Mouse (Mus musculus) gastrocnemius, adult 8-10 months (tissue): ENCODE measurements around the gene Pepd. TPM values are rescaled to one million over a fixed set of nuclear protein-coding genes. Genes with fewer than 3 reads are reported as not detected.

Source experiments
- DNase-seq, 2 experiments: peaks; one replicate each; pipeline ENCODE4 v3.0.0; 2022; ENCODE audit warnings: low spot score in 2 of 2
- total RNA-seq, 4 experiments: library from RNA; stranded (reverse); gene quantifications; 2 replicates each; pipeline ENCODE4 v1.2.4; 2022

Gene Pepd
- total RNA-seq, 4 experiments from 2014 or later, result 27.4 to 31.8 (median 29.4) TPM

GRCm38 (mm10) chr7:35026276-35026630, 114.1 kb downstream of the Pepd start:
- DNase-seq, result no peak

- DNase-seq, result no peak
Measured at GRCm38 (mm10) chr7:35026838-35027291, 114.7 kb downstream of the Pepd start.

- DNase-seq, result no peak
Measured at GRCm38 (mm10) chr7:35027801-35028420, 115.7 kb downstream of the Pepd start.

- no peak for DNase-seq
Measured at GRCm38 (mm10) chr7:35028559-35028958, 116.4 kb downstream of the Pepd start.

GRCm38 (mm10) chr7:35029228-35029627, 117.0 kb downstream of the Pepd start:
- no peak for DNase-seq

- no peak for DNase-seq
Measured at GRCm38 (mm10) chr7:35029648-35030047, 117.5 kb downstream of the Pepd start.

GRCm38 (mm10) chr7:35030567-35030966, 118.4 kb downstream of the Pepd start:
- no peak for DNase-seq

GRCm38 (mm10) chr7:35035141-35035553, 123.0 kb downstream of the Pepd start:
- DNase-seq, result no peak

- no peak for DNase-seq
Measured at GRCm38 (mm10) chr7:35035565-35035964, 123.4 kb downstream of the Pepd start.

GRCm38 (mm10) chr7:35036266-35036731, 124.1 kb downstream of the Pepd start:
- peak in 1 of 2 experiments; percentile 59 for DNase-seq

GRCm38 (mm10) chr7:35037408-35037807, 125.2 kb downstream of the Pepd start:
- no peak for DNase-seq

GRCm38 (mm10) chr7:35040176-35040972, 128.2 kb downstream of the Pepd start:
- DNase-seq, result no peak

GRCm38 (mm10) chr7:35041286-35042208, 129.4 kb downstream of the Pepd start:
- DNase-seq, result no peak

GRCm38 (mm10) chr7:35042209-35042554, 130.0 kb downstream of the Pepd start:
- DNase-seq, result no peak

- DNase-seq, result peak; percentile 51 to 70
Measured at GRCm38 (mm10) chr7:35042759-35043217, 130.6 kb downstream of the Pepd start.

GRCm38 (mm10) chr7:35043266-35043817, 131.2 kb downstream of the Pepd start:
- DNase-seq, result no peak

GRCm38 (mm10) chr7:35044719-35045118, 132.5 kb downstream of the Pepd start:
- no peak for DNase-seq

GRCm38 (mm10) chr7:35046091-35046490, 133.9 kb downstream of the Pepd start:
- no peak for DNase-seq

- no peak for DNase-seq
Measured at GRCm38 (mm10) chr7:35050540-35050939, 138.4 kb downstream of the Pepd start.

- DNase-seq, result no peak
Measured at GRCm38 (mm10) chr7:35053161-35053560, 141.0 kb downstream of the Pepd start.

- DNase-seq, result no peak
Measured at GRCm38 (mm10) chr7:35054286-35054685, 142.1 kb downstream of the Pepd start.
